Mouse (Mus musculus): ENCODE results near the gene Spryd4.
"Not testable (repeated sequence)": the region's sequence is repeated elsewhere in the genome, so short reads cannot be mapped to it uniquely, and the experiment has no call there.

DNA sequence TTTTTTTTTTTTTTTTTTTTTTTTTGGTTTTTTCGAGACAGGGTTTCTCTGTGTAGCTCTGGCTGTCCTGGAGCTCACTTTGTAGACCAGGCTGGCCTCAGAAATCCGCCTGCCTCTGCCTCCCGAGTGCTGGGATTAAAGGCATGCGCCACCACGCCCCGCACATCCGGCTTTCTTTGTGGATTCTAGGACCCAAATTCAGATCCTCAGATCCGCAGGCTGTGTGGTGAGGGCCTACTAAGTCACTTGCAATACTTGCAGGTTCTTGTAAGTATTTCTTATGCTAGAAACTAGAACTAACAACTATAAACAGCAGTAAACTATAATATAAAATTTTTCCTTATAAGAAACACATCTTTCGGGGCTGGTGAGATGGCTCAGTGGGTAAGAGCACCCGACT, 40.3 kb downstream of the Spryd4 start:
- TF ChIP-seq CTCF (IDR thresholded peaks at IDR 0.05); POLR2A (IDR thresholded peaks at IDR 0.05; ENCODE audit: insufficient read depth, low read depth, low read length); EP300 (IDR thresholded peaks at IDR 0.05; ENCODE audit: insufficient read depth, low read depth, low read length): not testable (repeated sequence)
